Mouse (Mus musculus): Measurements from ENCODE around the gene Cdh26.

DNA sequence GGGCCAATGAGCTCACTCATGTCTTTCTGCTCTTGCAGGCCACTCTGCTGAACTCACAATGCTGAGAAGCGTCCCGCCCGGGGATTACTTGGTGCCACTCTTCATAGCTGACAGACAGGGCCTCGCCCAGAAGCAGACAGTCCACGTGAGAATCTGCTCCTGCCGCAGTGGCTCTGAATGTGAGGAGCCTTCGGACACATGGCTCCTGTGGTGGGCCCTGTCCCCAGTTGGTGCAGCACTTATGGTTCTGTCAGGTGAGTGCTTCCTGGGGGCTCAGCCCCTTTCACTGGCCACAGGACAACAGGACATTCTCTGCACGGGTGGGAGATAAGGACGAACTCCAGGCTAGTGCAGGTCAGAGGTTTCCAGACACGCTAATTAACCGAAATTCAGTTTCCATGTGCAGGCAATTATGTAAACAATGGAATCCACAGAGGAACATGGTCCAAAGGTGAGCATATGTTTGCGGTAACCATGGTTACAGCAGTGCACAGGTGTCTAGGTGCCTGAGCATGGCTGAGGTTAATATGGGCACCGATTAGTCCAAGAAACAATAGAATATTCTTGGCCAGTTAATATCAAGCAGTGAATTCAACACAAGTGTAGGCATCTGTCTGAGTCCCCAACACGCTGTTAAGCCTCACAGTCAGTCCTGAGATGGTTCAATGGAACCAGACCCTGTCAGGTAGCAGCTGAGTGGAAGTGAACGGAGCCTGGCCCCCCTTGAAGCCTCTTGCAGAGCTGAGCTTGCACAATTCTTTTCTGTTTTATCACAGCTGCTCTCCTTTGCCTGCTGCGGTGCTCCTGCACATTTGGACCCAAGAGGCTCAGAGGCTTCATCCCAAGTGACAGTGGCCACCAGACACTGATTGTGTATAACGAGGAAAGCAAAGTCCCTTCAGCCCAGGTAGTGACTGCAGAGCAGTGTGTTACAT lies 41.5 kb downstream of the Cdh26 start:
- TF ChIP-seq CTCF (IDR thresholded peaks at IDR 0.05; ENCODE audit: low read depth, low read length) = no peak
- TF ChIP-seq GATA2 (IDR thresholded peaks at IDR 0.05; ENCODE audit: borderline replicate concordance, low read depth, low read length) = no peak
- no peak for TF ChIP-seq TAL1 (conservative IDR thresholded peaks at IDR 0.05; ENCODE audit: low read depth, low read length)

Data from G1E (cell line).